Mouse (Mus musculus) CD4-positive helper T cell, adult 2 months (primary cell): Measurements from ENCODE around the gene Spi1.

Experiments
- DNase-seq: peaks from one replicate; pipeline ENCODE4 v3.0.0-alpha.2; 2012; ENCODE audit warnings: low read depth, missing footprints, low spot score

Gene Spi1

DNA sequence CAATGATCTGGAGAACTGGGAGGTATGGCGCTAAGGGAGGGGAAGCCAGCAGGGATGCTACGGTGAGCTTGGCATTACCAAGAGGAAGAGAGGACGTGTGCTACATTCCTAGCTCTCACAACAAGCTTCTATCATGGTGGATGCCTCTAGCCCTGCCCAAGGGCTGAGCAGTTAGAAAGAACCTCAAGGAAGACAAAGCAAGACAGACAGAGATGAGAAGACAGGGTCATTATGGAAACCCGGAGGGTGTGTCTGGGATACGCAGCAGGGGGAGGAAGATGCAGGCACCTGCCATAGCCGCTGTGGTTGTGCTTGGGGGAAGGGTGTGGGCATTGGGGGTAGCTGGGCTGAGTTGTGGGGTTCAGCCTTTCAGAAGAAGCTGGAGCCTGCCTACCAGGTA is 41.3 kb downstream of the Spi1 start:
- DNase-seq: no peak

DNA sequence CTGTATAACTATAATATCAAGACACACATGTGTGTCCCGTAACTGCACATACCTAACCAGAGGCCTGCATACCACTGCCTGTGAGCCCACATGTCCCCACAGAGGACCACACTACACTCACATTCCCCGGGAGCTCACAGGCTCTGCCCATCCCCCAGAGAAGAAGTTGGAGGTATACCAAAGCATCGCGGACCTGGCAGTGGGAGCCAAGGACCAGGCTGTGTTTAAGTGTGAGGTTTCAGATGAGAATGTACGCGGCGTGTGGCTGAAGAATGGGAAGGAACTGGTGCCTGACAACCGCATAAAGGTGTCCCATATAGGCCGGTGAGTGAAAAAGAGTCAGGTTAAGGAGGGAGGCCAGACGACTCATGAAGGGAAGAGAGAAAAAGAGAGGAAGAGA is 42.9 kb downstream of the Spi1 start:
- no peak for DNase-seq

DNA sequence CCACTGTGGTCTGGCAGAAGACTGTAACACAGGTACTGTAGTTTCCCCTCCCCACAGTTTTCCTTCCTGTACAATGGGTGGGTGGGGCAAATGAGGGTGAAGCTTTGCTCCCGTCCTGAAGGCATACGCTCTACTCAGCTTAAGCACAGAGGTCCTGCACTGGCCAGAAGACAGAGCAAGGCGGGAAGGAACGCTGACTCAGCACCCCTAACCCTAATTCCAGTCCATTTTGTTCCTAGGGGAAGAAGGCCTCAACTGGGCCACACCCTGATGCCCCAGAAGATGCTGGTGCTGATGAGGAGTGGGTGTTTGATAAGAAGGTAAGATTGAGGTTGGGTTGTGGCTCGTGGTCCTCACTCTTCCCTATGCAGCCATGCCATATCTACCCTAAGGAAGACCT is 46.6 kb downstream of the Spi1 start:
- DNase-seq: no peak

DNA sequence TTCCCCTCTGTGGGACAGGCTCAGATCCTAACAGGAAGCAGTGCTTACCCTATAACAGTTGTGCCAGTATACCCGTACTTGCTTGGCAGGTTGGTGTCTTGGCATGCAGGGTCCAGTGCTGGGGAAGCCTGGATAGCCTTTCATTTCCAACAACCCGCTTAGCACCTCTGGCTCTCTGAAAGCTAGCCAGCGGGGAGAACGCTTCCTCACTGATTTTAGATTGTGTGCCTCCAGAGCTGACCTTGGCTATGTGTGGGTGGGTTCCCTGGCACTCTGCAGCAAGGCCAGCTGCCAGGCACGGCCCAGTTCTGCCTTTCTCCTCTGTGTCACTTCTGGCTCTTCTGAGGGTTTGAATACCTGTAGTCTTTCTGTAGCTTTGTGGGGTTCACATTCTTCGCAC is 47.9 kb downstream of the Spi1 start:
- DNase-seq: no peak

DNA sequence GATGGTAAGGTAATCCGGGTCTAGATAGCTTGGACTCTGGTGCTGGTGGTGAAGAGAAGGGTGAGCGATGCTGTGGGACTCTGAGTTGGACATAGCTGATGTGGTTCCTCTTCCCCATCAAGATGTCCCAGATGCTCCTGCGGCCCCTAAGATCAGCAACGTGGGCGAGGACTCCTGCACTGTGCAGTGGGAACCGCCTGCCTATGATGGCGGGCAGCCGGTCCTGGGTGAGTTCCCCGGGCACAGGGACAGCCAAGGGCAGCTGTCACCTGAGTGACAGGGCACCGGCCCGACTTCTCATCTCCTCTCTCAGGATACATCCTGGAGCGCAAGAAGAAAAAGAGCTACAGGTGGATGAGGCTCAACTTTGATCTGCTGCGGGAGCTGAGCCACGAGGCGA is 49.1 kb downstream of the Spi1 start:
- DNase-seq: no peak

DNA sequence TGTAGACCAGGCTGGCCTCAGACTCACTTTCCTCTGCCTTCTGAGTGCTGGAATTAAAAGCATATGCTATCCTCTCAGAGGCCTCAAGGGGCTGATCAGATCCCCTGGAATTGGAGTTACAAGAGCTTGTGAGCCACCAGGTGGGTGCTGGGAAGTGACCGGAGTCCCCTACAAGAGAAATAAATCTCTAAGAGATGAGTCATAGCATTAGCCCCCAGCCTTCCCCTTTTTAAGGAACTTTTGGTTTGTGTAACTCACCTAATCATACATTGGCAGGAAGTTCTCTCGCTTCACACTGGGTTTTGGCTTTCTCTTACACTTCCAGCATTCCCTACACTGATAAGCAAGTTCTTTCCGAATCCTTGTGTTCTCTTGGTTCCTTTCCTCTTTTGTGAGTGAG is 49.8 kb downstream of the Spi1 start:
- no peak for DNase-seq

DNA sequence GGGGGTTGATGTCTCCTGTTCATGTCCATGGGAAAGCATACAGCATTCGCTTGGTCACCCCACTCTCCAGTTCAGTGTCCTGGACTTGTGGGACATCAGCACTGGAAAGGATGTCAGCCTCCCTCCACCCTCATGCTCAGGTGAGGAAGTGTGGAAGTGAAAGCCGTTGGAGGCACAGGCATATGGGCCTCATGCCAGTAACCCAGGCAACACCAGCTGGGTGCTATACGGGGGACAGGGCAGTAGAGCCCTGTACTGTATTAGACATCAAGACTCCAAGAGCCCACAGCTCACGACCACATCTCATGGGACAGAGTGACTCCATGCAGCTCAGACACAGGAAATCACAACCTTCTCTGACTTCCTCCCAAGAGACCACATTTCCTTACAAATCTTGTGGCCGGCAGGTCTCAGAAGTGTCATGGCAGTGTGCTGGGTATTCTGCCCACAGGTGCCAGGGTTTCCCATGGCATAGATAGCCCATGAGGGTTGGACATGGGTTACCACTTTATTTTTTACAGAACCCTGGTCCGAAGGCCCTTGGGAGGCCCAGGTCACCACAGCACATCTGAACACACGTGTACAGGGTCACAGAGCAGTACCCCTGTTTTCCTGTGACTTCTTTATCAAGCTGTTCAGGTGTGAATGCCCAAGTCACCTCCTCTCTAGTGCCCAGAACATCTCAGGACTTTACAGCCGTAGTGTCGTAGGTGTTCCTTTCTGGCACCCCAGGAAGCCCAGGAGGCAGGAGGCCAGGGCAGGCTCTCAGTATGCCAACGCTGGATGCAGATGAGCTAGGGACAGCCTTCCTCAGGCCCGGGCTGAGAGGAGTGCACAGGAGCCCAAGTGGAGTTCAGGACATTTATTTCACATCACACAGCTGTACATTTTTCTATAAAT is 54.6 kb downstream of the Spi1 start:
- no peak for DNase-seq

DNA sequence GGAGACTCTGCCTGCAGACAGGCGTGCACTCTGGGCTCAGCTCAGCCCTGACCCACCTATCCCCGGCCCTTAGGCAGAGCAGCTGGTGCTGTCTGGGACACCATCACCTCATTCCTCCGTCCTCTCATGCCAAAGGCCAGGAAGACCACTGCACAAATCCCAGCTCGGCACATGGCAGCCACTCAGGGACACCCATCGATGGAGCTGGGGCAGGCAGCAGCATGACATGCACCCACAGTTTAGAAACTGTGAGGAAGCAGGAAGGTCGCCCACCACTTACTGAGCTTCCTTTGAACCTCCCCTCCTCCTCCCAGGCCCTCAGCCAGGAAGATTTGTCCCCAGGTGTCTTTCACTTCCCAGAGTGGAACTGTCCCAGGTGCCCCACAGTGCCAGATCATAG is 55.3 kb downstream of the Spi1 start:
- DNase-seq: no peak

DNA sequence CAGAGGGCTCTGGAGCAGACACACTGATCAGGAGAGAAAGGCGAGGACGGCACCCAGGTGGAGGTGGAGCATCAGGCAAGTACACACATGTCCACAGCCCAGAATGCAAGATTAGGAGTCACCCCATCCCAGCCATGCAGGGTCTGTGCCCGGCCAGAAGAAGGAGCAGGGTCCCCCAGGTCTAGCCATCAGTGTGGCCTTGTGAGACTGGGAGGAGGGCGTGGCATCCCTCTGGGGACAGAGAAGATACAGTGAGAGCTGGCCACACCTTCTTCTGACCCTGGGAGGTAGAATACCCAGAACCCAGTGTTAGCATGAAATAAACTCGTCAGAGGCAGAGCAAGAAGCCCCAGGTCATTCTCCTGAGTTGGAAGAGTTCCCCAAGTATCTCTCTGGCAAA is 57.1 kb downstream of the Spi1 start:
- no peak for DNase-seq

DNA sequence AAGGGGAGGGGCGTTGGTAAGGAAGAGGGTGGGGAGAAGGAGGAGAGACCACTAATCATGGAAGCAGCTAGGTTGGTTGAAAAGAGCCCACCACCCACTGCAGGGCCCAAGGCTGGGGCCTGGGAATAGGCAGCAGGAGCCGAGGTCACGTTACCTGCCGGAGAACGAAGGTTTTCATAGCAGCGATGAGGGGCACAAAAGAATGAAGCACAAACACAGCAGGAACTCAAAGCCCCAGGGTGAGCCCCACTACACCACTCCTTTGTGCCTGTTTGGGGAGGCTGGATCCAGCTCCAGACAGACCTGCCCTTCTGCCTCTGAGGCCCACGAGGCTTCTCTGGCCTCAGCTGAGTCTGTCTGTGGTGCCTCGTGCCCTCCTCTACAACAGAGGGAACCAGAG is 57.6 kb downstream of the Spi1 start:
- DNase-seq: no peak

DNA sequence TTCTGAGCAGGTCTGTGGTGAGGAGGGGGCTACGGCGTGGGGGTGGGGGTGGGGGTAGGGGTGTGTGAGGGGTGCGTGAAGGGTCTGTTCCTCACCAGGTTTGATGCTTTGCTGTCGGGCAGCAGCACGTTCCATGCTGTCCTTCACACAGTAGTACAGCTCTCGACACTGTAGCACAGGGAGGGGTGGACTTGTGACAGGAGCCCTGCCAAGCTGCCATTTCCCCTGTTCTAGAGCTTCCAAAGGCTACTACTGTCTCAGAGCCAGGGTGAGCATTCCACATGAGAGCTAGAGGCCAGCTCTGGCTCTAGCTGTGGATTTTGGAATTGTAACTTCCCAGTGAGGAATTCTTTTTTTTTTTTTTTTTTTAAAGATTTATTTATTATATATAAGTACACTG is 60.7 kb downstream of the Spi1 start:
- no peak for DNase-seq

DNA sequence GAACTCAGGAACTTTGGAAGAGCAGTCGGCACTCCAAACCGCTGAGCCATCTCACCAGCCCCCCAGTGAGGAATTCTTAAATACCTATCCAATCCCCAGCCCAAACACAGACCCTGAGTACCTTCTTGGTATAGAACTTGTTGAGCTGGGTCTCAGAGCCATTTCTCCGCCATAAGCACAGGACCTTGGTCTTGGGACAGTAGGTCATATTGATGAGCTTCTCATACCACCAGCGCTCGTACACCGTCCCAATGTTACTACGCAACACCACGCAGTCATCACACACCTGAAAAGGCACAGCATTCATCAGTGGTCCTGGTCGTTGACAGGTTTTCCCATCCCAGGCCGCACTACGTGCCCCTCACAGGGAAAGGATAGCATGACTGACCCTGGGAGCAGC is 61.2 kb downstream of the Spi1 start:
- DNase-seq: no peak

DNA sequence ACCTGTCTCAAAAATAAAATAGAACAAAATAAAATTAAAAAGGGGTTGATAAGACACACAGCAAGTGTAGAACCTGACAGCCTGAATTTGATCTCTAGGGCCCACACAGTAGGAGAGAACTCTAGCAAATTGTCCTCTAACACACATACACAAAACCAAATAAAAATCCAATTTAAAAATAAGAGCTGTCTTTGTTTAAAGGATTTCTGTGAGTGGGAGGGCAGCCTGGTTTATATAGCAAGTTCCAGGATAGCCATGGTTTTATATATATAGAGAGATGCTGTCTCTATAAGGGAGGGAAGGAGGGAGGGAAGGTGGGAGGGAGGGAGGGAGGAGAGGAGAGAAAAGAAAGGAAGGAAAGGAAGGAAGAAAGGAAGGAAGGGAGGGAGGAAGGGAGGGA is 65.9 kb downstream of the Spi1 start:
- no peak for DNase-seq

DNA sequence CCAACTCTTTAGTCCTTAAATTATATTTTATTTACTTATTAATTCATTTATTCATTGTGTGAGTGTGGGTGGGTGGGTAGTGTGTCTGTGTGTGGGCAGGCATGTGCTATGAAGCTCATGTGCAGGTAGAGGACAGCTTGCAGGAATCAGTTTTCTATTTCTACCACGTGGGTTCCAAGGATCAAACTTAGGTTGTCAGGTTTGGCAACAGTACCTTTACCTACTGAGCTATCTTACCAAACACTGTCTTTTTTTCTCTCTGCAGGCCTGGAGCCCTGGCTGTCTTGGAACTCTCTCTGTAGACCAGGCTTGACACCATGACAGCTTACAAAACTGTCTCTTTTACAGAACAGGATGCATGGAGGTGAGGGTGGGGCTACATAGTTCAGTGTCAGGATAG is 69.1 kb downstream of the Spi1 start:
- no peak for DNase-seq

DNA sequence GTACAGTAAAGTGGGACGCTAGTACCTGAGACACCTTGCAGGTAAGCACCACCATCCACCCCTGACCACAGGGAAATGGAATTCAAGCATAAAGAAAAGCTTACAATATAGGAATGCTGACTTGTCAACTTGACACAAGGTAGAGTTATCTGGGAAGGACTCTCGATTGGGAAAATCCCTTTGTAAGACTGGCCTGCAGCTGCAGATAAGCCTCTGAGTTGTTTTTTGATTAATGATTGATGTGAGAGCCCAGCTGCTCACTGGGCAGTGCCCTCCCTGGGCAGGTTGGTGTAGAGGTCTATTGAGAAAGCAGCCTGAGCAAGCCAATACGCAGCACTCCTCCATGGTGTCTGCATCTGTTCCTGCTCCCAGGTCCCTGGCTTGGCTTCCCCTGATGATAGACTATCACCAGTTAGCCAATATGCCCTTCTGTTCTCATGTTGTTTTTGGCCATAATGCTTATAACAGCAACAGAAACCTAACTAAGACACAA is 70.7 kb downstream of the Spi1 start:
- DNase-seq: no peak

DNA sequence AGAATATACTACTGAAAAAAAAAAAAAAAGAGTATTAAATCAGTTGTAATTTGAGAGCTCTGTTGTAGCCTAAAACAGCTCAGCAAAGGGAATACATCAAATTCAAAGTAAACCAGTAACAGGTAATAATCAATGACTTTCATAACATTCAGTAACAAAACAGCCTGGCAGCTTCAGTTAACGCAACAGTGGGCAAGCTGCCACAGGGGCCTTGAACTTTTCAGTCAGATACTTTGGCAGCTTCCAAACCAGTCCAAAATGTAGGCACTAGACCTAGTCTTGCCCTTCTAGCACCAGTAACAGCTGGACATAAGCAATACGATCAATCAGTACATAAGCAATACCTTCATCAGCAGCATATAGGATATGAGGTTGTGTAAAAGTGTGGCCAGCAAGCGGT is 71.9 kb downstream of the Spi1 start:
- no peak for DNase-seq

DNA sequence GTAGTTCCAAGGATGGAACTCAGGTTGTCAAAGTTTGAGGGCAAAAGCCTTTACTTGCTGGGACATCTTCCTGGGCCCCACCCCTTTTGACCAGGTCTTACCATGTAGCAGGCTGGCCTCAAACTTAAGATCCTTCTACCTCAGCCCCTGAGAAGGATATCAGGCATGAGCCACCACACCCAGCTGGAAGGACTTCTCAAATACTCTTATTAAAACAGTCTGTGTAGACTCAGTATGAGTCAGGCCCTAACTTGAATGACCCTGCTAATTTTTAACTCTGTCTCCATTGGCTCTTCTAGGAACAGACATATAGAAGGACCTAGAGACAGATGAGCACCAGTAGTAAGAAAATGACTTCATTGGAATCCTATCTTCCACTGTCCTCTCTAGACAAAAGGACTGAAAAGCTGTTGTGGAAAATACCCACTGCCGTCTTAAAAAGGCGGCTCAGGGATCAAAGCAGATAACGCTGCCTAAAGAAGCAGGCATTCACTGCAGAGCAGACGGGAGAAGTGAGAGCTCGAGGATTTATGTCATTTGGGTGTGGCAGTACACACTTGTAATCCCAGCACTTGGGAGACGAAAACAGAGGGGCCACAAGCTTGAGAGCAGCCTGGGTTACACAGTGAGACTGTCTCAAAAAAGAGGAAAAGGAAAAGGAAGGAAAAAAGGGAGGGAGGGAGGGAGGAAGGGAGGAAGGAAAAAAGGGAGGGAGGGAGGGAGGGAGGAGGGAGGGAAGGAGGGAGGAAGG is 75.0 kb downstream of the Spi1 start:
- no peak for DNase-seq

DNA sequence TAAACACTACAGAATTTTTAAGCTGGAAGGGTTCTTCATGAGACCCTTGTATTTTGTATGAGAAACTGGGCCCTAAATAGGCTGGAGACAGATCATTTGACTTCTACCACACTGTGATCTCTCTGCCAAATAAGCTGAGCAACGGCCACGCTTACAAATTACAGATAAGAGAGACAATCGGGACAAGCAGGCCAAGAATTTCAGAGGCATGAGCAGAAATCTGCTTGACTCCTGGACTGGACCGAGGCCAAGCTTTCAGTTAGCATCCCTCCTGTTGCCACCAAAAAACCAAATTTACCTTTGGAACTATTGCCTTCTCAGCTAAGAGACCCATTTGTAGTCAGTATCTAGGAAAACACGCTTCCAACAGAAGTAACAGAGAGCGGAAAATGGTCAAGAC is 78.4 kb downstream of the Spi1 start:
- DNase-seq: no peak

DNA sequence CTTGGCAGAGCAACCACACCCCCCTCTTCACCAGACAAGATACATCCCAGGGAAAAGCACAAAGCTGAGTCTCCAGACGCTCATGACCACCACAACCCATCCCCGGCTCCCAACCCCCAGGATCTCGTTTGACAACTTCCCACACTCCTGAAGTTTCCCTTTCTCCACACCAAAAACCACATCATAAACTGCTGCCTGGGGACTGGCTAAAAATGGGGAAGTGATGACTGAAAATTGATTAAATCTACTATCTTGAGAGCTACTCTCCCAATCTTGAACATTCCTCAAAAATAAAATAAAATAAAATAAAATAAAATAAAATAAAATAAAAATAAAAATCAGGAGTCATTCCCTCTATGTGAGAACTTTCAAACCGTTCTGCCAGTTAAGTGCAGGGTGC is 80.8 kb downstream of the Spi1 start:
- DNase-seq: no peak

DNA sequence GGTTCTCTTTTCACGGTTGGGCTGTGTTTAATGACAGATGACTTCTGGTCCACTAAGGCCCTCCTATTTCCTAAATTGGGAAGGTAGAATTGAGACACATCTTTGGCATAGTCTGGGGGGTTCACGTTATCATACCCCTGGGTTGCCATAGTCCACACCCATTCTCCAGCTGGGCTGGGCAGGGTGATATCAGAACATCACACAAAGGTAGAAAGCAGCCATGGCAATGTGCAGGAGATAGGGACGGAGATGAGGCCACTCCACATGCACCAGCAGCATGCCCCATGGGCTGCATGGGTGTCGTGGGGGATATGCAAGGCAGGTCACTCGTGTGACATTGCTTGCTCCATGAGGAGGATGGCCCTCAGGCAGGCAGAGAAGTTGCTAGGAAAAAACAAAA is 81.3 kb downstream of the Spi1 start:
- no peak for DNase-seq

DNA sequence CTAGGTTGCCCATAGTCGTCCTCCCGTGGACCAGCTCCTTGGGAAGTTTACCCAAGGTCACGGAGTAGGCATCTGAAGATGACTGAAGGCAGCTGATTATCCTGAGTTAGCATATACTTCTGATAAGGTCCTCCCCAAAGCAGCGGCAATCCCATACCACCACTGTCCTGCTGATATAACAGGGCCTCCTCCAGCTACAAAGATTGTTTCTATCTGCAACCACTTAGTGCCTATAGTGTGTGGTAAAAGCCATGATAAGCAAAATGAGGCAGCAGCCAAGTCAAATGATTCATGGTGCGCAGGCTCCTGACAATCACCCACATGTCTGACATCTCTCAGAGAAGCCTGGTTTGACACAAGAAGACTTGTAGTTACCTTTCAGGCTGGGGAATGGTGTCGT is 82.8 kb downstream of the Spi1 start:
- DNase-seq: no peak
